Mouse (Mus musculus) small intestine, adult 10 weeks (tissue): Measurements from ENCODE around the gene Clec1a. TPM values are rescaled to one million over a fixed set of nuclear protein-coding genes. Genes with fewer than 3 reads are reported as not detected.

Experiments
- polyA plus RNA-seq: library from polyadenylated mRNA; stranded (reverse); fragments of 350-450 nt; fragmentation: Illumina TruSeq; extraction: RNeasy Lipid Tissue Mini Kit (QIAGEN cat#74804); gene quantifications from one replicate; pipeline ENCODE4 v1.2.3, GENCODE M21; 2014; ENCODE audit warnings: low replicate concordance

Gene Clec1a
- 2.8 TPM for polyA plus RNA-seq

DNA sequence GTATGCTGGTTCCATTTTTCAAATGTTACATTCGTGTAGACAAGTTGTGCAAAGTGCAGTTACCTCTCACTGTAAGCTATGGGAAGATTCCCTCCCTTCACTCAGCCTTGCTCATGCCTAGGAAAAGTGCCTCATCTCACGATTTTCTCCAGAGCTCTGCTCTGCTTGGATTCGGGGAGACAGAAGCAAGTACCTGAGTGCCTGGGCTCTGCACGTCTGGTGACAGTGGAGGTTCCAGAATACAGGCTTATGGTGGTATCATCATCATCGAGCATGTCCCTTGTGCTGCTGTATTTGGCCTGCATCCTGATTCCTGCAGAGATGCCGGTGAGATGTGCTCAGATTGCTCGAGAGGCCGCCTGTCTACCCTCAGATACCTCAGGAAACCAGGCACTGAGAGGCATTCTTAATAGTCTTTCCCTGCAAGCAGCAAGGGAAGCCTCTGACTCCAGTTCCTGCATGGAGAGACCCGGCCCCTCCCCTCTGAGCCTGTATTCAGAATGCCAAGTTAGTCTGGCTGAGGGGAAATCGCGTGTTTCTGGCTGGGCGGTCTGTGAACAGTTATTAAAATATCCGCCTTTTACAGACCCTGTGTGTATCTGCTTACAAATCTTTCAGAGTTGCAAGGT, at the start of gene Clec1a:
Gene Clec1a (minus strand): TSS at position 590 of the 629 bp plus-strand sequence.

DNA sequence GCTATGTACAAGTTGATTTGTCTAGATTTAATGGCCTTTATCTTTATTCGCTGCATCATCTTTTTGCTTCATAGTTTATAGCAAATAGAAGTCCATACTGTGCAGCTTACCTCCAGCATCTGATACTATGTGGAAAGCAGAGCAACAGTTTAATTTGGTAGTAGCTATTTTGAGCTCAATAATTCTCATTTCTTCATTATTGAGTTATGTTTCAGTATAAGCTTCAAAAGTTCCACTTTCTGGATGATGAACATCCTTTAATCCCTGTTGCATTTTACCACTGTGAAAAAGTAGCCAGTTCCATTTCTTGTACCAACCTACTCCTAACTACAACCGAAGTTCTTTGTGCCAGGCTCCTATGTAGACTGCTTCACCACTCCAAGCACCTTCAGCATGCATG, 43.2 kb downstream of the Clec1a start, which contains the start of gene Clec9a:
Gene Clec9a (plus strand): TSS at position 301 of the 400 bp plus-strand sequence.

DNA sequence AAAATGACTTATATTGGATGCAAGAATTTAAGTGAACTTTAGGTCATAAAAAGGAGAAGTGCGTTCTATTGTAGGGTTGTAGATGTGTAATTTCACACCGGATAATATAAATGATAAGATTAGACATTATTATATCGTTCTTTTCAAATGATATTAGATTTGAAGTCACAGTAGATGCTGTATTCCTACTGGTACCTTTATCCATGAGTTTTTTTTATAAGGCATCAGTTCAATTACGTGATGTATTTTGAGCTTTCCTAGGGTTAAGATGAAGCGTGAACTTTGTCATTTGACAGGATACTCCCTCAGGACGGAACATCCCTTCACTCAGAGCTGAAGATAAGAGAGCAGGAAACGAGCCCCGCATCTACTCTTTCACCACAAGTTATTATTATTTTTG, 54.8 kb downstream of the Clec1a start, which contains the start of gene Clec1b:
Gene Clec1b (plus strand): TSS at position 301 of the 400 bp plus-strand sequence.

DNA sequence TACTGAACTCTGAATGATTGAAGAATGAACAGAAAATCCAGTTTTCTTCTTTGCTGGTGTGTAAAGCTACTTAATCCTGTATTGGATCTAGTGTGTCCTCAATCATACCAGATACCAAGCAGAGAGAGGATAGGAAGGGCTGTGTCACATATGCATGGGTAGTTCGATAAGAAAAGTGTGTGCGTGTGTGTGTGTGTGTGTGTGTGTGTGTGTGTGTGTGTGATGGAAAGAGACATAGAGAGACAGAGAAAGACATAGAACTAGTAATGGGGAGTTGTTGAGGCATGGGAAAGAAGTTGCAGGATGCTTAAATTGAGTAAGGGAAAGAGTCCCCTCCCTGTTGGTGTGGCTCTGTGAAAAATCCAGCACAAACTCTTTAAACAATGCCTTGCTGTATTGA, 66.0 kb downstream of the Clec1a start, which contains the start of gene Clec12b:
Gene Clec12b (minus strand): TSS at position 101 of the 400 bp plus-strand sequence.

Other genes starting within 250 kb of the Clec1a start
- 5.6 TPM for gene Cd69, start 176.6 kb downstream of the Clec1a start, polyA plus RNA-seq
- not detected for gene 4922502D21Rik, start 120.2 kb downstream of the Clec1a start, polyA plus RNA-seq
- 1.6 TPM for gene Clec12a, start 109.3 kb downstream of the Clec1a start, polyA plus RNA-seq
- not detected for gene Clec12b, start 66.1 kb downstream of the Clec1a start, polyA plus RNA-seq
- gene Clec1b, start 54.7 kb downstream of the Clec1a start, polyA plus RNA-seq, result 10.4 TPM
- 6.2 TPM for gene Clec9a, start 43.1 kb downstream of the Clec1a start, polyA plus RNA-seq
- not detected for gene Olr1, start 55.2 kb upstream of the Clec1a start, polyA plus RNA-seq
- gene Tmem52b, start 60.6 kb upstream of the Clec1a start, polyA plus RNA-seq, result not detected
- gene Gabarapl1, start 81.2 kb upstream of the Clec1a start, polyA plus RNA-seq, result 3.5 TPM
- gene Klre1, start 125.9 kb upstream of the Clec1a start, polyA plus RNA-seq, result 1.4 TPM
- gene Klrd1, start 139.8 kb upstream of the Clec1a start, polyA plus RNA-seq, result 48.6 TPM
- gene Klrk1, start 171.9 kb upstream of the Clec1a start, polyA plus RNA-seq, result 4.7 TPM
- gene Klrc3, start 191.3 kb upstream of the Clec1a start, polyA plus RNA-seq, result not detected
- 0.45 TPM for gene Klrc2, start 208.7 kb upstream of the Clec1a start, polyA plus RNA-seq
- 1.2 TPM for gene Klrc1, start 227.0 kb upstream of the Clec1a start, polyA plus RNA-seq